ENCODE assay signal across 18 mouse cellular contexts in the genomic region with DNA sequence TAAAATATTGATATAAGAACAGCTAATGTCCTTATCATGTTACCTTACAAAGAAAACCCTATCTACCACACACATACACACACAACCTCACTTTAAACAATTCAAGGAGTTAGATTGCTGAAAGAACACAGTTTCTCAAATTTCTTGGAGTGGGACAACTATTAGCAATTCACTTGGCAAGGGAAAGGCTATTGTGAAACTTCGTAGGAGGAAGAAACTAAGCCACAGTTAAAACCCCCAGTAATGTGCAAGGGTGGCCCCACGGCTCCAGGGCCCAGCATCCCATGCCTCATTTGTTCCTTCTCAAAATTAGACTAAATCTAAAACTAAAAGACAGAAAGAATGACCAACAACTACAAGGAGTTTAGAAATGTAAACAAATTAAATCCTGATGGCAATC. TPM values are rescaled to one million over a fixed set of nuclear protein-coding genes. Genes with fewer than 3 reads are reported as not detected.
A peak's percentile ranks its signal among the peaks of the same experiment; 100 is the strongest.
DNase-seq lines count a peak whose midpoint lies in the region; ATAC-seq and TF ChIP-seq lines count a peak whose summit lies in the region.
"Had no signal": no experiment of that assay in that cellular context is flagged by ENCODE, and none has a peak within 500 bp of the region (broad histone marks: within the 10 kb centered on the region; RNA-seq: fewer than 3 reads in every experiment).

No protein-coding gene starts in this region.

- TF ChIP-seq RAD21 in CH12.LX (IDR thresholded peaks at IDR 0.05; ENCODE audit: low read depth, low read length), result no peak

- intact Hi-C loops in gastrocnemius, adult 2 months (cut with DNase I), result no loop called here
- intact Hi-C loops in gastrocnemius, postnatal 36 days (cut with DNase I), result no loop called here

- no peaks in the 10 kb centered on the region for H3K9me3 ChIP-seq in CH12.LX (replicated peaks; ENCODE audit: low read length)
- no peaks in the 10 kb centered on the region for H3K9me3 ChIP-seq in liver, embryonic 12.5 days (replicated peaks)
- H3K9me3 ChIP-seq: embryonic facial prominence, embryonic 13.5 days; hindbrain, embryonic 12.5 days; lung, embryonic 15.5 days had no signal

- peaks cover 29% of the 10 kb centered on the region for H3K79me2 ChIP-seq in CH12.LX (replicated peaks; ENCODE audit: control insufficient read depth, extremely low read depth, insufficient read depth, poor library complexity, severe bottlenecking)

- H3K27ac ChIP-seq in gastrocnemius, adult 2 months, result peak overlapping the region; percentile 93
- no peak overlapping the region for H3K27ac ChIP-seq in CH12.LX (ENCODE audit: insufficient read depth, low read depth)
- H3K27ac ChIP-seq in liver, embryonic 12.5 days, result peak overlapping the region; percentile 26; the same call in 1 of the 2 replicates
- H3K27ac ChIP-seq: heart, adult 2 months; hindbrain, embryonic 12.5 days; kidney, postnatal 0 days; lung, embryonic 15.5 days had no signal

- H3K27me3 ChIP-seq in CH12.LX (replicated peaks), result no peaks in the 10 kb centered on the region
- no peaks in the 10 kb centered on the region for H3K27me3 ChIP-seq in liver, embryonic 12.5 days (replicated peaks)
- H3K27me3 ChIP-seq: embryonic facial prominence, embryonic 13.5 days; hindbrain, embryonic 12.5 days; lung, embryonic 15.5 days had no signal

- H3K36me3 ChIP-seq in CH12.LX (replicated peaks in 1 of 2; ENCODE audit: control insufficient read depth in 1 of 2, insufficient read depth in 1 of 2, low read length in 1 of 2), result peaks cover 16 to 55% of the 10 kb centered on the region in 2 experiments
- peaks cover 57% of the 10 kb centered on the region for H3K36me3 ChIP-seq in liver, embryonic 12.5 days

- H3K4me2 ChIP-seq in CH12.LX (ENCODE audit: insufficient read depth, low read depth, poor library complexity, severe bottlenecking), result 0 out of 2 replicates have a peak overlapping the region, but pooled peaks have one; percentile 18
- peak overlapping the region; percentile 86 for H3K4me2 ChIP-seq in liver, embryonic 12.5 days
- H3K4me2 ChIP-seq: embryonic facial prominence, embryonic 13.5 days; hindbrain, embryonic 12.5 days; lung, embryonic 15.5 days; midbrain, embryonic 11.5 days had no signal

- 46% methylated on average over 2 of the region's 2 CpGs for WGBS in liver, embryonic 12.5 days (ENCODE audit: insufficient replicate concordance)

- no peak for TF ChIP-seq EP300 in CH12.LX (IDR thresholded peaks at IDR 0.05; ENCODE audit: low read length)

- no peak for TF ChIP-seq CTCF in gastrocnemius, adult 2 months (IDR thresholded peaks at IDR 0.05)
- TF ChIP-seq CTCF in CH12.LX (conservative IDR thresholded peaks at IDR 0.05 in 1 of 2, IDR thresholded peaks at IDR 0.05 in 1 of 2; ENCODE audit: low read depth in 2 of 2, low read length in 2 of 2), result no peak

- no peak for DNase-seq in gastrocnemius, adult 2 months
- no peak for DNase-seq in gastrocnemius, postnatal 36 days
- no peak for DNase-seq in CH12.LX (ENCODE audit: extremely low read depth)
- peak; percentile 70 for DNase-seq in lung, postnatal 36 days
- no peak for DNase-seq in right cerebral cortex, postnatal 10 days (ENCODE audit: low spot score in 2 of 2)
- DNase-seq: cerebellum, adult 2 months; heart, adult 2 months; layer of hippocampus, adult 9-11 months; right cerebral cortex, postnatal 4 days; thymus, postnatal 14 days had no signal

- dilution Hi-C loops in CH12.LX (cut with MboI; ENCODE audit: extremely low pct_ligation_motif_present, extremely low pct_unique_long_range_greater_than_20kb, low sequenced_read_pairs), result no loop called here

- no peak for ATAC-seq in liver, embryonic 12.5 days
- ATAC-seq in erythroid progenitor cell, adult 5-6 weeks (replicated peaks; ENCODE audit: low FRiP score, poor library complexity, severe bottlenecking), result no peak
- ATAC-seq: CD4-positive, CD25-positive, alpha-beta regulatory T cell, adult 4 months had no signal

- H3K4me3 ChIP-seq in gastrocnemius, adult 2 months, result no peak overlapping the region
- no peak overlapping the region for H3K4me3 ChIP-seq in CH12.LX (replicated peaks in 1 of 3; ENCODE audit: low read depth in 2 of 3, low read length in 2 of 3, poor library complexity in 1 of 3)
- H3K4me3 ChIP-seq in liver, embryonic 12.5 days, result no peak overlapping the region
- H3K4me3 ChIP-seq: embryonic facial prominence, embryonic 13.5 days; heart, adult 2 months; hindbrain, embryonic 12.5 days; lung, embryonic 15.5 days had no signal

- peaks cover 13 to 54% of the 10 kb centered on the region in 2 experiments; a peak in 3 of 4 replicates for H3K4me1 ChIP-seq in CH12.LX (ENCODE audit: control insufficient read depth in 1 of 2, insufficient read depth in 2 of 2)
- H3K4me1 ChIP-seq in liver, embryonic 12.5 days, result peaks cover 57% of the 10 kb centered on the region

- in situ Hi-C loops in CH12.LX (cut with MboI; ENCODE audit: low pct_ligation_motif_present, low pct_unique_long_range_greater_than_20kb, low sequenced_read_pairs), result no loop called here

- H3K9ac ChIP-seq in CH12.LX (ENCODE audit: insufficient read depth, low read depth), result peak overlapping the region; percentile 13; the same call in 1 of the 2 replicates
- H3K9ac ChIP-seq in liver, embryonic 12.5 days, result no peak overlapping the region
- H3K9ac ChIP-seq: embryonic facial prominence, embryonic 13.5 days; hindbrain, embryonic 12.5 days; lung, embryonic 15.5 days had no signal

- TF ChIP-seq POLR2A in CH12.LX (IDR thresholded peaks at IDR 0.05; ENCODE audit: low read depth, low read length), result no peak

TF ChIP-seq in CH12.LX, 34 proteins besides CTCF, POLR2A, EP300 and RAD21:
- no peak for TF ChIP-seq JUND (conservative IDR thresholded peaks at IDR 0.05; ENCODE audit: low read depth, low read length)
- TF ChIP-seq MYC (IDR thresholded peaks at IDR 0.05; ENCODE audit: low read depth, low read length), result no peak
- no peak for TF ChIP-seq ZMIZ1 (IDR thresholded peaks at IDR 0.05; ENCODE audit: low read depth, low read length)
- no peak for TF ChIP-seq USF2 (conservative IDR thresholded peaks at IDR 0.05; ENCODE audit: low read depth, low read length)

RNA-seq across cellular contexts. Expression of a gene that starts 4.5 kb away (rescaled TPM):
- total RNA-seq in gastrocnemius, adult 2 months (2021), result 10 to 100 TPM; 17.3 to 18.1 TPM
- 10 to 100 TPM; 12.1 to 16.3 TPM for total RNA-seq in gastrocnemius, postnatal 36 days (2021)
- total RNA-seq in CH12.LX (2012; rRNA removed) (55.7 and 76.1 TPM in 2 replicates), CH12.LX (2014; rRNA removed) (61.8 and 65.1 TPM in 2 replicates)
- polyA plus RNA-seq in CH12.LX (2012; ENCODE audit: insufficient read length, low read depth), result 57.8 and 68.9 TPM in 2 replicates
- 4.5 and 5.1 TPM in 2 replicates for polyA plus RNA-seq in liver, embryonic 12.5 days (2016; fragmentation: Nextera tagmentation; extraction: Ambion mirVana)
- 51.9 and 59.1 TPM in 2 replicates for total RNA-seq in erythroid progenitor cell, adult 5-6 weeks (2015; ENCODE audit: low replicate concordance)
- 65.7 and 70.3 TPM in 2 replicates for total RNA-seq in erythroid progenitor cell, adult 5-6 weeks (2017; ENCODE audit: low replicate concordance)

RNA-seq across cellular contexts. Expression of a gene that starts 56.8 kb away (rescaled TPM):
- 1 to 10 TPM; 4.1 to 4.9 TPM for total RNA-seq in gastrocnemius, adult 2 months (2021)
- total RNA-seq in gastrocnemius, postnatal 36 days (2021), result 1 to 10 TPM; 3.8 to 4.0 TPM
- total RNA-seq in CH12.LX (2012; rRNA removed), result 38.9 and 39.5 TPM in 2 replicates
- total RNA-seq in CH12.LX (2014; rRNA removed), result 23.1 and 24.9 TPM in 2 replicates
- polyA plus RNA-seq in CH12.LX (2012; ENCODE audit: insufficient read length, low read depth), result 21.2 and 26.2 TPM in 2 replicates
- 5.2 and 6.2 TPM in 2 replicates for polyA plus RNA-seq in liver, embryonic 12.5 days (2016; fragmentation: Nextera tagmentation; extraction: Ambion mirVana)
- 5.8 and 29.8 TPM in 2 replicates for total RNA-seq in erythroid progenitor cell, adult 5-6 weeks (2015; ENCODE audit: low replicate concordance)
- total RNA-seq in erythroid progenitor cell, adult 5-6 weeks (2017; ENCODE audit: low replicate concordance), result 9.4 and 12.6 TPM in 2 replicates
